Mouse (Mus musculus) heart, embryonic 12.5 days (tissue): ENCODE results near the gene Pea15a. TPM values are rescaled to one million over a fixed set of nuclear protein-coding genes. Genes with fewer than 3 reads are reported as not detected.

Source experiments
- ATAC-seq: fragments of 200-750 bp; cut with Nextera tagmentation; 2 replicates; pipeline ENCODE4 v1.8.0; 2017; ENCODE audit warnings: moderate TSS enrichment, moderate library complexity; ENCODE audit not compliant: insufficient number of reproducible peaks, low FRiP score
- H3K27ac ChIP-seq: fragments of 300-500 bp; sonication (generic); 2 replicates; pipeline ENCODE4 v1.5.1; 2016; ENCODE audit warnings: mild to moderate bottlenecking, moderate library complexity; ENCODE audit not compliant: poor library complexity, severe bottlenecking
- H3K27me3 ChIP-seq: fragments of 300-500 bp; sonication (generic); replicated peaks from 2 replicates; pipeline ENCODE4 v1.6.1; 2016; ENCODE audit warnings: mild to moderate bottlenecking, moderate library complexity
- H3K36me3 ChIP-seq: fragments of 300-500 bp; sonication (generic); 2 replicates; pipeline ENCODE4 v1.6.1; 2016; ENCODE audit warnings: mild to moderate bottlenecking, moderate library complexity
- H3K4me1 ChIP-seq: fragments of 300-500 bp; sonication (generic); replicated peaks from 2 replicates; pipeline ENCODE4 v1.6.1; 2016; ENCODE audit warnings: mild to moderate bottlenecking
- H3K4me2 ChIP-seq: fragments of 300-500 bp; sonication (generic); 2 replicates; pipeline ENCODE4 v1.6.1; 2016; ENCODE audit warnings: mild to moderate bottlenecking, moderate library complexity
- H3K4me3 ChIP-seq: fragments of 300-500 bp; sonication (generic); 2 replicates; pipeline ENCODE4 v1.5.1; 2016; ENCODE audit warnings: mild to moderate bottlenecking
- H3K9ac ChIP-seq: fragments of 300-500 bp; sonication (generic); 2 replicates; pipeline ENCODE4 v1.6.1; 2016; ENCODE audit warnings: mild to moderate bottlenecking, moderate library complexity
- H3K9me3 ChIP-seq: fragments of 300-500 bp; sonication (generic); replicated peaks from 2 replicates; pipeline ENCODE4 v1.6.1; 2016; ENCODE audit warnings: mild to moderate bottlenecking, moderate library complexity
- WGBS: fragments of 180-500 bp; shearing (Covaris S2); methylation state at CpG from one replicate; pipeline ENCODE4 v1.1.7; 2016; 5-methylcytosine and 5-hydroxymethylcytosine counted together
- polyA plus RNA-seq: library from polyadenylated mRNA; unstranded; fragments of >200 nt; fragmentation: Nextera tagmentation; extraction: Ambion mirVana; gene quantifications from 2 replicates; pipeline ENCODE4 v1.2.1, GENCODE M21; 2016

The Pea15a gene
- polyA plus RNA-seq, 1 experiment from 2014 or later = 156 TPM

GRCm38 (mm10) chr1:172204033-172204813 is 2.4 kb downstream of the Pea15a start:
- H3K9ac ChIP-seq = peak overlapping the region; percentile 51
- WGBS = 27% methylated on average over 9 of the region's 9 CpGs
- no peak for ATAC-seq
- H3K4me2 ChIP-seq = peak overlapping the region; percentile 73
- no peaks in the 10 kb centered on the region for H3K9me3 ChIP-seq
- peaks cover 67% of the 10 kb centered on the region for H3K4me1 ChIP-seq
- peaks cover 27% of the 10 kb centered on the region for H3K36me3 ChIP-seq
- H3K27ac ChIP-seq = peak overlapping the region; percentile 89
- no peaks in the 10 kb centered on the region for H3K27me3 ChIP-seq
- H3K4me3 ChIP-seq = no peak overlapping the region

- no peaks in the 10 kb centered on the region for H3K27me3 ChIP-seq
- no peak overlapping the region for H3K4me3 ChIP-seq
- H3K27ac ChIP-seq = peak overlapping the region; percentile 89
- peaks cover 32% of the 10 kb centered on the region for H3K36me3 ChIP-seq
- H3K4me2 ChIP-seq = peak overlapping the region; percentile 73
- H3K4me1 ChIP-seq = peaks cover 67% of the 10 kb centered on the region
- peak; percentile 33; the same call in 1 of the 2 replicates for ATAC-seq
- 0 out of 2 replicates have a peak overlapping the region, but pooled peaks have one; percentile 32 for H3K9ac ChIP-seq
- 15% methylated on average over 4 of the region's 4 CpGs for WGBS
- no peaks in the 10 kb centered on the region for H3K9me3 ChIP-seq
Measured at GRCm38 (mm10) chr1:172203566-172203965, 3.0 kb downstream of the Pea15a start.

- no peaks in the 10 kb centered on the region for H3K27me3 ChIP-seq
- peak overlapping the region; percentile 73 for H3K4me2 ChIP-seq
- 24% methylated on average over 2 of the region's 2 CpGs for WGBS
- ATAC-seq = no peak
- peaks cover 67% of the 10 kb centered on the region for H3K4me1 ChIP-seq
- H3K36me3 ChIP-seq = peaks cover 38% of the 10 kb centered on the region
- H3K9me3 ChIP-seq = no peaks in the 10 kb centered on the region
- 0 out of 2 replicates have a peak overlapping the region, but pooled peaks have one; percentile 42 for H3K9ac ChIP-seq
- H3K27ac ChIP-seq = peak overlapping the region; percentile 89
- H3K4me3 ChIP-seq = no peak overlapping the region
Measured at GRCm38 (mm10) chr1:172202894-172203522, 3.6 kb downstream of the Pea15a start.

GRCm38 (mm10) chr1:172201967-172202880 is 4.4 kb downstream of the Pea15a start:
- H3K9ac ChIP-seq = peak overlapping the region; percentile 42
- H3K4me1 ChIP-seq = peaks cover 62% of the 10 kb centered on the region
- ATAC-seq = no peak
- peak overlapping the region; percentile 89 for H3K27ac ChIP-seq
- peak overlapping the region; percentile 73 for H3K4me2 ChIP-seq
- no peaks in the 10 kb centered on the region for H3K9me3 ChIP-seq
- 17% methylated on average over 14 of the region's 14 CpGs for WGBS
- 0 out of 2 replicates have a peak overlapping the region, but pooled peaks have one; percentile 5 for H3K4me3 ChIP-seq
- peaks cover 46% of the 10 kb centered on the region for H3K36me3 ChIP-seq
- H3K27me3 ChIP-seq = no peaks in the 10 kb centered on the region

- Histone ChIP-seq H3K4me2 (peak overlapping the region; percentile 25; the same call in 1 of the 2 replicates), H3K27ac (peak overlapping the region; percentile 65), H3K9ac (0 out of 2 replicates have a peak overlapping the region, but pooled peaks have one; percentile 15), H3K4me1 (peaks cover 55% of the 10 kb centered on the region), H3K27me3 (no peaks in the 10 kb centered on the region), H3K9me3 (no peaks in the 10 kb centered on the region), H3K4me3 (no peak overlapping the region; the same call in 1 of the 2 replicates), H3K36me3 (peaks cover 58% of the 10 kb centered on the region)
- 37% methylated on average over 7 of the region's 7 CpGs for WGBS
- ATAC-seq = no peak
Measured at GRCm38 (mm10) chr1:172200871-172201447, 5.6 kb downstream of the Pea15a start.

GRCm38 (mm10) chr1:172200161-172200560 is 6.4 kb downstream of the Pea15a start:
- H3K9me3 ChIP-seq = no peaks in the 10 kb centered on the region
- no peak overlapping the region for H3K4me3 ChIP-seq
- peaks cover 49% of the 10 kb centered on the region for H3K4me1 ChIP-seq
- H3K36me3 ChIP-seq = peaks cover 65% of the 10 kb centered on the region
- no peak for ATAC-seq
- 90% methylated on average over 5 of the region's 5 CpGs for WGBS
- H3K27ac ChIP-seq = no peak overlapping the region
- no peak overlapping the region for H3K4me2 ChIP-seq
- no peak overlapping the region for H3K9ac ChIP-seq
- no peaks in the 10 kb centered on the region for H3K27me3 ChIP-seq

- no peak for ATAC-seq
- Histone ChIP-seq H3K4me3 (no peak overlapping the region), H3K9ac (no peak overlapping the region), H3K4me1 (peaks cover 40% of the 10 kb centered on the region), H3K27me3 (no peaks in the 10 kb centered on the region), H3K27ac (no peak overlapping the region), H3K36me3 (peaks cover 72% of the 10 kb centered on the region), H3K4me2 (no peak overlapping the region), H3K9me3 (no peaks in the 10 kb centered on the region)
- WGBS = 88% methylated on average over 4 of the region's 4 CpGs
Measured at GRCm38 (mm10) chr1:172198996-172199395, 7.6 kb downstream of the Pea15a start.

- Histone ChIP-seq H3K27ac (no peak overlapping the region), H3K4me2 (no peak overlapping the region), H3K9ac (no peak overlapping the region), H3K36me3 (peaks cover 79% of the 10 kb centered on the region), H3K4me1 (peaks cover 33% of the 10 kb centered on the region), H3K27me3 (no peaks in the 10 kb centered on the region), H3K4me3 (no peak overlapping the region), H3K9me3 (no peaks in the 10 kb centered on the region)
- 90% methylated on average over 8 of the region's 8 CpGs for WGBS
- ATAC-seq = no peak
Measured at GRCm38 (mm10) chr1:172198316-172198715, 8.3 kb downstream of the Pea15a start.

- H3K4me3 ChIP-seq = no peak overlapping the region
- no peak for ATAC-seq
- no peak overlapping the region for H3K27ac ChIP-seq
- WGBS = 68% methylated on average over 5 of the region's 5 CpGs
- H3K27me3 ChIP-seq = no peaks in the 10 kb centered on the region
- peaks cover 79% of the 10 kb centered on the region for H3K36me3 ChIP-seq
- peaks cover 28% of the 10 kb centered on the region for H3K4me1 ChIP-seq
- no peaks in the 10 kb centered on the region for H3K9me3 ChIP-seq
- no peak overlapping the region for H3K4me2 ChIP-seq
- no peak overlapping the region for H3K9ac ChIP-seq
Measured at GRCm38 (mm10) chr1:172197851-172198250, 8.8 kb downstream of the Pea15a start.

- Histone ChIP-seq H3K9ac (no peak overlapping the region; the same call in 1 of the 2 replicates), H3K27ac (no peak overlapping the region), H3K9me3 (no peaks in the 10 kb centered on the region), H3K4me2 (no peak overlapping the region), H3K4me3 (no peak overlapping the region), H3K4me1 (peaks cover 21% of the 10 kb centered on the region), H3K36me3 (peaks cover 86% of the 10 kb centered on the region), H3K27me3 (no peaks in the 10 kb centered on the region)
- 90% methylated on average over 3 of the region's 3 CpGs for WGBS
- ATAC-seq = no peak
Measured at GRCm38 (mm10) chr1:172197146-172197545, 9.5 kb downstream of the Pea15a start.
